Mouse (Mus musculus) adrenal gland, postnatal 0 days (tissue): Measurements from ENCODE around the gene Vmn2r55. TPM values are rescaled to one million over a fixed set of nuclear protein-coding genes. Genes with fewer than 3 reads are reported as not detected.

Experiments used
- polyA plus RNA-seq: library from polyadenylated mRNA; unstranded; fragments of >200 nt; fragmentation: Nextera tagmentation; extraction: Ambion mirVana; gene quantifications from 2 replicates; pipeline ENCODE4 v1.2.1, GENCODE M21; 2015

The Vmn2r55 gene
- polyA plus RNA-seq: not detected in 2 replicates

GRCm38 (mm10) chr7:12684903-12685302 lies at the start of gene Vmn2r55:
Gene Vmn2r55 (minus strand): TSS chr7:12685003.

GRCm38 (mm10) chr7:12640219-12640618 lies 44.6 kb downstream of the Vmn2r55 start, which contains the start of gene Vmn2r54:
Gene Vmn2r54 (minus strand): TSS chr7:12640319.

DNA sequence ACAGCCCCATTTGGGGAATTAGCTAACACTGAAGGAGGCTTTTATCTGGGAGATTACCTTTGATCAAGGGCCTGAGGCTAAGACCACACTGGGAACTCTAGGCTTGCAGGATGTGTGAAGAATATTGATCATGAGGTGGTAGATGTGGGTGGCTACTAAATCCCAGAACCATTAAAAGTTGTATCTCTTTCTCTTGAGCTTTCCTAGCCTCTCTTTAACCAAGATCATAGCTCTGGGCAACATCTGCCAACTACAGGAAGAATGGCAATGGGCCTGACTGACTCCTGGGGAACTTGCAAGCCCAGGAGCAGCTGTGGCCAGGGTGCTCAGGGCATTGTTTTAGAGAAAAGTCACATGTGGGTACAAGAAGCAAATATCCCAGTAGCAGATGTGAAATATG lies 76.1 kb downstream of the Vmn2r55 start, which contains the start of gene Vmn2r53:
TSS of gene Vmn2r53 (minus strand) at position 101 of the 400 bp plus-strand sequence.

Other genes with a start within 250 kb of the Vmn2r55 start
- 14.4 and 14.5 TPM in 2 replicates for gene Zfp606, start 206.7 kb downstream of the Vmn2r55 start, polyA plus RNA-seq
- gene 2900092C05Rik, start 172.5 kb downstream of the Vmn2r55 start, polyA plus RNA-seq: not detected in 2 replicates
- 0.01 TPM in 1 of 2 replicates, not detected in the other for gene Vmn2r53, start 76.2 kb downstream of the Vmn2r55 start, polyA plus RNA-seq
- gene Vmn2r54, start 44.7 kb downstream of the Vmn2r55 start, polyA plus RNA-seq: not detected in 2 replicates
- not detected in 2 replicates for gene Vmn2r56, start 50.0 kb upstream of the Vmn2r55 start, polyA plus RNA-seq
- 4.0 and 4.5 TPM in 2 replicates for gene Zscan18, start 118.6 kb upstream of the Vmn2r55 start, polyA plus RNA-seq
- gene Zfp329, start 133.9 kb upstream of the Vmn2r55 start, polyA plus RNA-seq: 6.0 and 7.4 TPM in 2 replicates
- 17.2 and 23.7 TPM in 2 replicates for gene Zfp110, start 149.8 kb upstream of the Vmn2r55 start, polyA plus RNA-seq
- gene Zfp128, start 196.2 kb upstream of the Vmn2r55 start, polyA plus RNA-seq: 1.7 and 2.3 TPM in 2 replicates
- gene Zscan22, start 212.8 kb upstream of the Vmn2r55 start, polyA plus RNA-seq: 6.5 and 6.6 TPM in 2 replicates
- 865 and 1,106 TPM in 2 replicates for gene Rps5, start 237.3 kb upstream of the Vmn2r55 start, polyA plus RNA-seq
- gene Rnf225, start 242.4 kb upstream of the Vmn2r55 start, polyA plus RNA-seq: 0.08 and 0.30 TPM in 2 replicates